Mouse (Mus musculus): Measurements from ENCODE around the gene Krtap19-1.

- TF ChIP-seq CTCF (IDR thresholded peaks at IDR 0.05; ENCODE audit: low read depth, low read length) (no peak), POLR2A (IDR thresholded peaks at IDR 0.05; ENCODE audit: borderline replicate concordance, low read depth, low read length) (no peak)
These were observed 20.7 kb downstream of the Krtap19-1 start for GRCm38 (mm10) chr16:88848558-88848957.
